Mouse (Mus musculus) thymus, postnatal 4 days (tissue): ENCODE measurements around the gene Dars.
"Not testable (repeated sequence)": the region's sequence is repeated elsewhere in the genome, so short reads cannot be mapped to it uniquely, and the experiment has no call there.

ENCODE experiments used
- DNase-seq: peaks from one replicate; pipeline ENCODE4 v3.0.0; 2021

Dars gene

DNA sequence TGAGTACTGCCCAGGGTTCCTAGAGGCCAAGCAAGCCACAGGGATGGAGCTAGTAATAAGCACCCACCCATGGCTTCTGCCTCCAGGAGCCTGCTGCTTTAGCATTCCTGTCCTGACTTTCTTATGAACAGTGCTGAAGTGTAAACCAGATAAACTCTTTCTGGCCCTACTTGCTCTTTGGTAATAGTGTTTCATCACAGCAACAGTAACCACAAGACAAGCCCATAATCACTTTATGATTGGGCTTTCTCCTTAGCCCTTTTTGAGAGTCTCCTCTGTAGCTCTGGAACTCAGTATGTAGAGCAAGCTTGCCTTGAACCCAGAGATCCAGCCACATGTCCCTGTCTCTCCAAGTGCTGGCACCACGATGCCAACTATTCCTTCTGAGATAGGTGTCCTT is 86.9 kb downstream of the Dars start:
- DNase-seq = no peak

DNA sequence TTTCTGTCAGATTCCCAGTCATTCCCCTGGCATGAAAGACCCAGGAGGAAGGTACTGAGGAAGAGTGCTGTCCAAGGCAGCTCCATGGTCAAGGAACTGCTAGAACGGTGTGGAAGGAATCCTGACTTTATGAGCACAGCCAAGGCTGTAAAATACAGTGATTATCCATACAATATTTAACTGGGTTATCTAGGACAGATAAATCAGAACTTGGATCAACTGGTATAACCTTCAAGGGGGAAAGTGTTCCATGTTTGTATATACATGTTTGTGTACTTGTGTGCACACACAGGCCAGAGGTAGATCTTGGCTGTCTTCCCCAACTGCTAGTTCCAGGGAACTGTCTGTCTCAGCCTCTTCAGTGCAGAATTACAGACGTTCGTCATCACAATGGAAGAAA is 89.0 kb downstream of the Dars start, which contains the start of gene Lct:
Lct (minus strand) TSS at position 101 of the 400 bp plus-strand sequence.
- DNase-seq = no peak

DNA sequence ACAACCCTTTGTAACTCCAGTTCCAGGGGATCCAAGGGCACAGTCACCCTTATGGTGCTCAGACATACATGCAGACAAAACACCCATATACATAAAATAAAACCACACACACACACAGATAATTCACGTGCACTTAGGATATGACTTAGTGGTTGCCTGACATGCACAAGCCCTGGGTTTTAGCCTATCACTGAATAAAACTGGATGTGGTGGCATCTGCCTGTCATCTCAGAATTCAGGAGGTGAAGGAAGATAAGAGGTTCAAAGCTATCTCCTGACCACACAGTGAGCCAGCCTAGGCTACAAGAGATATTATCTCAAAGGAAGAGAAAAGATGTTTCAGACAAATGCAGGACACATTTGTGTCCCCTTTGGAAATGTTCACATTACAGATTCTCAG is 90.0 kb downstream of the Dars start:
- no peak for DNase-seq

DNA sequence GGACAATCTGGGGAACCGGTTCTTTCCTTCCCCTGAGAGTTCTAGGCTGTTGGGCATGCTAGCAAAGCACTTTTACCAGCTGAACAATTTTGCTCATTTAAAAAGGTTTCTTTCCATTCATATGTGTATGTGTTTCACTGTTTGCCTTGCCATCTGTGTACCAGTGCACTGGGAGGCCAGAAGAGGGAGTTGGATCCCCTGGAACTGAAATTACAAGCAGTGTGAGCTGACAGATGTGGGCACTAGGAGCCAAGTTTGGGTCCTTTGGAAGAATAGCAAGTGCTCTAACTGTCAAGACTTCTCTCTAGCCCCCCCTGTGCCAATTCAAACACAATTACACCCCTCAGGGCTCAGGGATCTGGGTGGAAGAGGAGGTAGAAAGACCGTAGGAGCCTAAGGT is 92.4 kb downstream of the Dars start:
- no peak for DNase-seq

DNA sequence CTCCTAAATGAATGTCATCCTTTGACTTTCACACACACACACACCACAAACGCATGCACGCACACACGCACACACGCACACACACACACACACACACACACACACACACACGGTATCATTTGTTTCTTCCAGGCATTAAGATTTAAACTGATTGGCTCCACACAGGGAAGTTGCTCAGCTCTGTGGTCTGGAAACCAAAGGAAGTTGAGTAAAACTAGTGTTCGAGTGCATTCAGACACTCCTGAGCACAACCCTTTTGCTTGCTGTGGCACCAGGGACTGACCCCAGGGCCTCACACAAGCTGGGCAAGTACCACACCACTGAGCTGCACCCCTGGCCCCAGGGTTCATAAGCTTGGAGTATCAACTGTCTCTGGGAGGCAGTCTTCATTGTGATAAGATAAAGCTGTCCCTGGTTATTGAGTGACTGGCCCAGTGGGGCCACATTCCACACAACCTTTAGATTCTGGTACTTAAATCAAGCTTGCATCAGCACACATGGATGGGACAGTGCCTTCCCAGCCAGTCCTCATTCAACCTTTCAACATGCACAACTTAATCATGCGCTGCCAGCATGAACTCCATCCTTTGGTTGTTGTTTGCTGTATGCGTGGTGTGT is 94.0 kb downstream of the Dars start:
- DNase-seq = no peak

DNA sequence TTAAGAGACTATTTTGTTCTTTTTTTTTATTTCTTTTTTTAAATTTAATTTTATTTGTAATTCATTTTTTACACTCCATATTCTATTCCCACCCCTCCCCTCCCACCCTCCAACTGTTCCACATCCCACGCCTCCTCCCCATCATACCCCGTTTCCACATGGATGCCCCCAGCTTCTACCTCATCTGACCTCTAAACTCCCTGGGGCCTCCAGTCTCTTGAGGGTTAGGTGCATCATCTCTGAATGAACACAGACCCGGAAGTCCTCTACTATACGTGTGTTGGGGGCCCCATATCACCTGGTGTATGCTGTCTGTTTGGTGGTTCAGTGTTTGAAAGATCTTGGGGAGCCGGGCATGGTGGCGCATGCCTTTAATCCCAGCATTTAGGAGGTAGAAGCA is 97.9 kb downstream of the Dars start:
- not testable (repeated sequence) for DNase-seq

DNA sequence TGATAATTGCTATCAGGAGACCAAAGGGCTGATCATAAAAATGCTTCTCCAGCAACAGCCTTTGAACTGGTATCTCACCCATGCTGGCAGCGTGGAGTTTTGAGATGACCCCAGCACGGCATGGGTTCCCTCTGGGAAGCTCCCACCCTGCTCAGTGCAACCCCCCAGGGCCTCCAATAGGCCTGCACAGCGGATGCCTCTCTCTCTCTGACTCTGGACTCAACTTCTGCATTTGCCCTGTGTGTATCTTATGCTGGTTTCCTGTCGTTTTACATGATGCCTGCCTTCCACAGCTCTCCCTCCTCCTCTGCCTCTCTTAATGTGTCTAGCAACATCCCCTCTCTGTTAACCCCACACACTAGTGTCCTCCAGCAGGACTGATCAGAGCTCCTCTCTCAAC is 102.5 kb downstream of the Dars start:
- DNase-seq = no peak
